14 mouse cellular contexts compared by ENCODE assay signal in the genomic region with DNA sequence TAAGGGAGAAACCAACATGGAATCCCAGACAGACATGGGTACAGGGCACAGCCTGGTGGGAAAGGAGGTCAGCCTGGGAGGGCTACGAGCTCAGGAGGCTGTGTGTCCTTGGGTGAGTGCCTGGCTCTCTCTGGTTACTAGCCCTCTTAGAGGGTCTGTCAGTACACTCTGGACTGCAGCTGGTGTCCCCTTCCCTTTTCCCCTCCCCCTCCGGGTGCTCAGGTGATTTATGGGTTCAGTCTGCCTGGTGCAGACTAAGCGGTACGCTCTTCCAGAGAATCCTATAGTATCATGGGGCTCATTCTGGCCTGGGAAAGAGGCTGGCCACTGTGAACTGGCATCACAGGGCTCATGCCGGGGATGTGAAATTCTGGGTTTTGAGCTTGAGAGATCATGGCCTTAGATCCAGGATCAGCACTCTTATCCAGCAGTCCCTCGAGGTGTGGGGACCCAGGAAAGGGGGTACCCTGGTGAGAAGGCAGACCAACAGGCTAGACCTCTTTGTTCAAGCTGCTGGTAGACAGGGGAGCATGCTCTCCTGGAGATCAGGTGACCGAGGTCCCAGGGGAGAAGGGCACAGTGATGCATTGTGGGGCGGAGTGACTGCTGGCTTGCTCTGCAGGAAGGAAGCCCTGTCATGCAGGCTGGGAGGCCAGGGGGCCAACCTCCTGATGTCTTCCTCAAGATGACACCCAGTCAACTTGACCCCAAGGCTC. TPM values are rescaled to one million over a fixed set of nuclear protein-coding genes. Genes with fewer than 3 reads are reported as not detected.
DNase-seq lines count a peak whose midpoint lies in the region; ATAC-seq and TF ChIP-seq lines count a peak whose summit lies in the region.
"Had no signal": no experiment of that assay in that cellular context is flagged by ENCODE, and none has a peak within 500 bp of the region (broad histone marks: within the 10 kb centered on the region; RNA-seq: fewer than 3 reads in every experiment).

No protein-coding gene starts in this region.

- no peak for DNase-seq in midbrain, embryonic 10.5 days (ENCODE audit: low spot score)
- DNase-seq in kidney, adult 18-20 months, result peak; percentile 56
- peak; percentile 69 for DNase-seq in liver, postnatal 0 days
- no peak for DNase-seq in frontal cortex, postnatal 36 days (ENCODE audit: low spot score in 2 of 2)
- DNase-seq in urinary bladder, postnatal 14 days (ENCODE audit: low spot score), result no peak
- DNase-seq in gastrocnemius, postnatal 25 days, result no peak
- DNase-seq: cerebellum, postnatal 25 days; forebrain, postnatal 0 days; midbrain, embryonic 14.5 days; right cerebral cortex, postnatal 25 days; thymus, postnatal 14 days had no signal

- H3K9ac ChIP-seq in midbrain, embryonic 16.5 days (ENCODE audit: low read depth, low read length), result no peak overlapping the region
- no peak overlapping the region for H3K9ac ChIP-seq in liver, postnatal 0 days (replicated peaks)
- H3K9ac ChIP-seq: forebrain, postnatal 0 days had no signal

- H3K4me3 ChIP-seq in midbrain, embryonic 10.5 days, result peak overlapping the region; percentile 9; the same call in 1 of the 2 replicates
- H3K4me3 ChIP-seq in midbrain, embryonic 16.5 days (ENCODE audit: low read depth, low read length), result no peak overlapping the region
- no peak overlapping the region for H3K4me3 ChIP-seq in liver, postnatal 0 days (ENCODE audit: low read depth, low read length)

- H3K27ac ChIP-seq in midbrain, embryonic 10.5 days (replicated peaks), result peak overlapping the region; percentile 42; the same call in 1 of the 2 replicates
- no peak overlapping the region for H3K27ac ChIP-seq in midbrain, embryonic 16.5 days (ENCODE audit: low read length)
- H3K27ac ChIP-seq in liver, postnatal 0 days (ENCODE audit: low read depth), result peak overlapping the region; percentile 11; the same call in 1 of the 2 replicates

- H3K4me1 ChIP-seq in midbrain, embryonic 10.5 days, result peaks cover 21% of the 10 kb centered on the region
- H3K4me1 ChIP-seq in midbrain, embryonic 16.5 days (ENCODE audit: control insufficient read depth, insufficient read depth, low read length), result peaks cover 12% of the 10 kb centered on the region
- peaks cover 19% of the 10 kb centered on the region for H3K4me1 ChIP-seq in liver, postnatal 0 days (ENCODE audit: insufficient read depth)

- ATAC-seq in midbrain, embryonic 16.5 days, result no peak
- ATAC-seq in liver, postnatal 0 days, result peak; percentile 50
- ATAC-seq: forebrain, postnatal 0 days had no signal

- no peak for TF ChIP-seq CTCF in liver, postnatal 0 days (IDR thresholded peaks at IDR 0.05; ENCODE audit: low read depth)

- no peaks in the 10 kb centered on the region for H3K9me3 ChIP-seq in midbrain, embryonic 10.5 days (replicated peaks)
- H3K9me3 ChIP-seq in midbrain, embryonic 16.5 days (replicated peaks; ENCODE audit: control insufficient read depth, low read length, poor library complexity, severe bottlenecking), result no peaks in the 10 kb centered on the region
- no peaks in the 10 kb centered on the region for H3K9me3 ChIP-seq in liver, postnatal 0 days (ENCODE audit: low read length)

- peaks cover 88% of the 10 kb centered on the region for H3K36me3 ChIP-seq in midbrain, embryonic 10.5 days
- H3K36me3 ChIP-seq in midbrain, embryonic 16.5 days (ENCODE audit: control insufficient read depth, insufficient read depth, low read length), result peaks cover 16% of the 10 kb centered on the region
- H3K36me3 ChIP-seq in liver, postnatal 0 days (replicated peaks; ENCODE audit: insufficient read depth, low read length), result peaks cover 34% of the 10 kb centered on the region

- H3K27me3 ChIP-seq in midbrain, embryonic 10.5 days (ENCODE audit: low read depth, poor library complexity, severe bottlenecking), result no peaks in the 10 kb centered on the region
- no peaks in the 10 kb centered on the region for H3K27me3 ChIP-seq in midbrain, embryonic 16.5 days (ENCODE audit: control insufficient read depth, insufficient read depth, low read depth, low read length)
- H3K27me3 ChIP-seq in liver, postnatal 0 days (ENCODE audit: insufficient read depth, low read length), result no peaks in the 10 kb centered on the region

- H3K4me2 ChIP-seq in midbrain, embryonic 16.5 days (ENCODE audit: low read length), result no peak overlapping the region
- H3K4me2 ChIP-seq in liver, postnatal 0 days (ENCODE audit: low read depth, low read length), result 0 out of 2 replicates have a peak overlapping the region, but pooled peaks have one; percentile 18

- no peak for TF ChIP-seq EP300 in liver, postnatal 0 days (IDR thresholded peaks at IDR 0.05; ENCODE audit: low read depth)

- 97% methylated on average over 8 of the region's 8 CpGs for WGBS in midbrain, embryonic 10.5 days
- WGBS in midbrain, embryonic 16.5 days, result 88% methylated on average over 8 of the region's 8 CpGs
- 70% methylated on average over 8 of the region's 8 CpGs for WGBS in liver, postnatal 0 days (ENCODE audit: insufficient replicate concordance)

RNA-seq across cellular contexts. Expression of gene Pias4, which starts 6.0 kb away (rescaled TPM):
- polyA plus RNA-seq in midbrain, embryonic 10.5 days (2016; fragmentation: Nextera tagmentation; extraction: Ambion mirVana), result 61.4 and 68.5 TPM in 2 replicates
- 49.7 and 52.2 TPM in 2 replicates for polyA plus RNA-seq in midbrain, embryonic 16.5 days (2015; fragmentation: Nextera tagmentation; extraction: Ambion mirVana)
- 14.6 and 16.1 TPM in 2 replicates for polyA plus RNA-seq in liver, postnatal 0 days (2015; fragmentation: Nextera tagmentation; extraction: Ambion mirVana)
- 10 to 100 TPM; 11.7 to 14.2 TPM for total RNA-seq in gastrocnemius, postnatal 25 days (2021)

RNA-seq across cellular contexts. Expression of gene Eef2, which starts 14.7 kb away (rescaled TPM):
- polyA plus RNA-seq in midbrain, embryonic 10.5 days (2016; fragmentation: Nextera tagmentation; extraction: Ambion mirVana), result 528 and 571 TPM in 2 replicates
- polyA plus RNA-seq in midbrain, embryonic 16.5 days (2015; fragmentation: Nextera tagmentation; extraction: Ambion mirVana), result 535 and 543 TPM in 2 replicates
- polyA plus RNA-seq in liver, postnatal 0 days (2015; fragmentation: Nextera tagmentation; extraction: Ambion mirVana), result 310 and 313 TPM in 2 replicates
- total RNA-seq in gastrocnemius, postnatal 25 days (2021), result 100 to 1,000 TPM; 838 to 862 TPM

RNA-seq across cellular contexts. Expression of gene Dapk3, which starts 21.0 kb away (rescaled TPM):
- 52.7 and 53.3 TPM in 2 replicates for polyA plus RNA-seq in midbrain, embryonic 10.5 days (2016; fragmentation: Nextera tagmentation; extraction: Ambion mirVana)
- 52.5 and 58.3 TPM in 2 replicates for polyA plus RNA-seq in midbrain, embryonic 16.5 days (2015; fragmentation: Nextera tagmentation; extraction: Ambion mirVana)
- polyA plus RNA-seq in liver, postnatal 0 days (2015; fragmentation: Nextera tagmentation; extraction: Ambion mirVana), result 15.3 and 17.2 TPM in 2 replicates
- 10 to 100 TPM; 22.3 to 22.4 TPM for total RNA-seq in gastrocnemius, postnatal 25 days (2021)

RNA-seq across cellular contexts. Expression of gene 4930442H23Rik, which starts 21.9 kb away (rescaled TPM):
- 0.09 TPM in 1 of 2 replicates, not detected in the other for polyA plus RNA-seq in midbrain, embryonic 10.5 days (2016; fragmentation: Nextera tagmentation; extraction: Ambion mirVana)
- polyA plus RNA-seq in midbrain, embryonic 16.5 days (2015; fragmentation: Nextera tagmentation; extraction: Ambion mirVana), result not detected in 2 replicates
- polyA plus RNA-seq in liver, postnatal 0 days (2015; fragmentation: Nextera tagmentation; extraction: Ambion mirVana), result not detected in 2 replicates
- not detected for total RNA-seq in gastrocnemius, postnatal 25 days (2021)
- total RNA-seq: forebrain, postnatal 0 days; hematopoietic stem cell, adult 5-6 weeks had no signal
- polyA plus RNA-seq: limb, embryonic 11.5 days; midbrain, embryonic 14.5 days had no signal

RNA-seq across cellular contexts. Expression of gene Zbtb7a, which starts 26.7 kb away (rescaled TPM):
- polyA plus RNA-seq in midbrain, embryonic 10.5 days (2016; fragmentation: Nextera tagmentation; extraction: Ambion mirVana), result 7.8 and 9.8 TPM in 2 replicates
- 11.3 and 12.6 TPM in 2 replicates for polyA plus RNA-seq in midbrain, embryonic 16.5 days (2015; fragmentation: Nextera tagmentation; extraction: Ambion mirVana)
- 29.7 and 33.8 TPM in 2 replicates for polyA plus RNA-seq in liver, postnatal 0 days (2015; fragmentation: Nextera tagmentation; extraction: Ambion mirVana)
- 10 to 100 TPM; 21.4 to 22.3 TPM for total RNA-seq in gastrocnemius, postnatal 25 days (2021)

Comparison
In these comparisons a context has a peak if more than half of its experiments do, and no peak if none do; other contexts are left out.
1. DNase-seq: peak in kidney, adult 18-20 months (single experiment) and liver, postnatal 0 days (single experiment); none in midbrain, embryonic 10.5 days (single experiment), frontal cortex, postnatal 36 days (0 of 2), urinary bladder, postnatal 14 days (single experiment) and gastrocnemius, postnatal 25 days (single experiment).